Mouse (Mus musculus) heart, embryonic 16.5 days (tissue): ENCODE measurements around the gene Prkce. TPM values are rescaled to one million over a fixed set of nuclear protein-coding genes. Genes with fewer than 3 reads are reported as not detected.

Experiments used
- ATAC-seq: fragments of 200-750 bp; cut with Nextera tagmentation; replicated peaks from 2 replicates; pipeline ENCODE4 v1.8.0; 2017; ENCODE audit warnings: moderate number of reproducible peaks; ENCODE audit not compliant: insufficient read depth, low FRiP score; ENCODE audit errors: extremely low read depth
- H3K27ac ChIP-seq: fragments of 300-500 bp; sonication (generic); 2 replicates; pipeline ENCODE4 v1.5.1; 2014; ENCODE audit warnings: mild to moderate bottlenecking, low read length, control low read depth, moderate library complexity
- H3K27me3 ChIP-seq: fragments of 300-500 bp; sonication (generic); 2 replicates; pipeline ENCODE4 v1.6.1; 2014; ENCODE audit warnings: low read length, mixed read lengths; ENCODE audit not compliant: control insufficient read depth, insufficient read depth
- H3K36me3 ChIP-seq: fragments of 300-500 bp; sonication (generic); 2 replicates; pipeline ENCODE4 v1.6.1; 2014; ENCODE audit not compliant: control insufficient read depth, insufficient read depth
- H3K4me1 ChIP-seq: fragments of 300-500 bp; sonication (generic); 2 replicates; pipeline ENCODE4 v1.6.1; 2014; ENCODE audit warnings: low read length, mixed read lengths; ENCODE audit not compliant: control insufficient read depth, insufficient read depth
- H3K4me2 ChIP-seq: fragments of 300-500 bp; sonication (generic); 2 replicates; pipeline ENCODE4 v1.6.1; 2014; ENCODE audit warnings: low read depth, mild to moderate bottlenecking, control low read depth, low read length
- H3K4me3 ChIP-seq: fragments of 300-500 bp; sonication (generic); 2 replicates; pipeline ENCODE4 v1.5.1; 2014; ENCODE audit warnings: mild to moderate bottlenecking, control low read depth, low read length
- H3K9ac ChIP-seq: fragments of 300-500 bp; sonication (generic); 2 replicates; pipeline ENCODE4 v1.6.1; 2014; ENCODE audit warnings: low read length, control low read depth
- H3K9me3 ChIP-seq: fragments of 300-500 bp; sonication (generic); replicated peaks from 2 replicates; pipeline ENCODE4 v1.6.1; 2016; ENCODE audit warnings: low read length; ENCODE audit not compliant: control insufficient read depth
- WGBS: fragments of 180-500 bp; shearing (Covaris S2); extraction: QIAGEN DNeasy Blood & Tissue Kit; methylation state at CpG from one replicate; pipeline ENCODE4 v1.1.7; 2014; 5-methylcytosine and 5-hydroxymethylcytosine counted together
- polyA plus RNA-seq: library from polyadenylated mRNA; unstranded; fragments of >200 nt; fragmentation: Nextera tagmentation; extraction: Ambion mirVana; gene quantifications from 2 replicates; pipeline ENCODE4 v1.2.1, GENCODE M21; 2015

Prkce gene
- polyA plus RNA-seq, 1 experiment from 2014 or later = 6.0 TPM

DNA sequence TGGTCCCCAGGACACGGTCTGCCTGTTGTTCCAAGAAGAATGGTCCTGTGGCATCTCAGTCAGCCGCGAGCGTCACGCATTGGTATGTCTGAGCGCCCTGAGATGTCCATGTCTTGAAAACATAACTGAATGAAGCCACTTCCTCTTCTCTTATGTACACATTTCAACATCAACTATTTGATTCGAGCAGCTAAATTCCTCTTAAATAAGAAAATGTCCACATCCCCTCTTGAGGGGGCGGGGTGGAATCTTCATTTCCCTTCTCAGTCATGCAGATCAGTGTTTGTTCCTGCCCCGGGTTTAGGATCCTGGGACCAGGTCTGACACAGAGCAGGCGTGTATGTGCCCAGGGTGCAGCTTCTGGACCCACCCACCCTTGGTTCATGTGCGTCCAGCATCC is 211.0 kb downstream of the Prkce start:
- ATAC-seq = no peak
- Histone ChIP-seq H3K9ac (no peak overlapping the region), H3K9me3 (no peaks in the 10 kb centered on the region), H3K4me1 (peaks cover 24% of the 10 kb centered on the region), H3K4me3 (no peak overlapping the region), H3K36me3 (no peaks in the 10 kb centered on the region), H3K27me3 (no peaks in the 10 kb centered on the region), H3K27ac (no peak overlapping the region), H3K4me2 (no peak overlapping the region)
- WGBS = 84% methylated on average over 11 of the region's 11 CpGs

DNA sequence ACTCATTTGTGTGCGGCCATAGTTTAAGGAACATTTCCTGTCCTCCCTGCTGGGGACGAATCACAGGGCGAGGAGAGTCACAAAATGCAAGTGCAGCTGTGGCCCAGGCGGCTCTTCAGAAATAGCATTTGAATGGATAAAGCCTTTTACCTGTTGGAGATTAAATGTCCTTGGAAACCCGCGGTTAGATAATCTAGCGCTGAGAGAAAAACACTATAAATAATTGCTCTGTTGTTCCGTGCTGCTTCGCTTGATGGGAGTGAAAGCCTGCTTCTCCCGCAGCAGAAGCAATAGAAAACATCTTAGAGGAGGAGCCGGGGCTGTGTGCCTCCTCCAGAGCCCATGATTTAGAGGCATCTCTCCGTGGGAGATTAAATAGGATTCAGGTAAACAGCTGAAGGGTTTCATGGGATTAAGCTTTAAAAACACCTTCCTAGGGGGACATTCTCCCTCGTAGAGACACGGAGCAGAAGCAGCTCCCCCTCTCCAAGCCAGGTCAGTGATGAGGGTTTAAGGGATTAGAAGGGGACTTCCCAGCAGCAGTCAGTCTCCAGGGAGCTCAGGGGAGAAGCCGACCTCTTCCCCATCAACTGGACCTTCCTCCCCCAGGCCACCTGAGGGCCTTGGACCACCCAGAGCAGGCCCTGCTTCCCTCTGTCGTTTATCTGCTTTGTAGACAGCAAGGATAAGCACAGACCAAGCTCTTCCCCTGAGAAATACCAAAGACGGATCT is 212.0 kb downstream of the Prkce start:
- H3K9me3 ChIP-seq = no peaks in the 10 kb centered on the region
- no peaks in the 10 kb centered on the region for H3K27me3 ChIP-seq
- H3K36me3 ChIP-seq = no peaks in the 10 kb centered on the region
- H3K4me1 ChIP-seq = peaks cover 25% of the 10 kb centered on the region
- 0 out of 2 replicates have a peak overlapping the region, but pooled peaks have one; percentile 18 for H3K4me2 ChIP-seq
- WGBS = 30% methylated on average over 17 of the region's 17 CpGs
- 0 out of 2 replicates have a peak overlapping the region, but pooled peaks have one; percentile 6 for H3K9ac ChIP-seq
- no peak overlapping the region for H3K27ac ChIP-seq
- H3K4me3 ChIP-seq = no peak overlapping the region
- no peak for ATAC-seq

GRCm38 (mm10) chr17:86381464-86381863 is 213.9 kb downstream of the Prkce start:
- Histone ChIP-seq H3K4me1 (peaks cover 25% of the 10 kb centered on the region), H3K4me2 (no peak overlapping the region), H3K4me3 (no peak overlapping the region), H3K9ac (no peak overlapping the region), H3K27me3 (no peaks in the 10 kb centered on the region), H3K36me3 (no peaks in the 10 kb centered on the region), H3K9me3 (no peaks in the 10 kb centered on the region), H3K27ac (no peak overlapping the region)
- ATAC-seq = no peak
- WGBS = 85% methylated on average over 9 of the region's 9 CpGs

DNA sequence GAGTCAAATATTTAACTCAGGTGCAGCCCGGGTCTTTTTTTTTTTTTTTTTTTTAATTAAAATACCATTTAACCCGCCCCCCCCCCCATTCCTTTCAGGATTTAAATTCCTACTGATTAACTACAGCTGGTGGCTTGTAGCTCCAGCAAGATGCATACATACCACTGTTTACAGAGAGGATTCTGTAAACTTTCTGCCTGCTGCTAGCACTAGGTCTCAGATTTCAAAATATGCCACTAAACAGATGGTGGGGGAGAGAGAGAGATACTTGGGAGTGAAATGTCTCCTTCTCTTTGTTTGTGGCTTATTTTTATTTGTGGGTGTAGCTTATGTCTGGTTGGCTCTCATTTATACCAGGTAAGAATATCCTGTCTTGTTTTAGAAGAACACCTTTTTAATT is 215.3 kb downstream of the Prkce start:
- no peak overlapping the region for H3K4me2 ChIP-seq
- no peak overlapping the region for H3K27ac ChIP-seq
- WGBS = 28% methylated on average over 2 of the region's 2 CpGs
- no peak overlapping the region for H3K4me3 ChIP-seq
- H3K9ac ChIP-seq = no peak overlapping the region
- ATAC-seq = no peak
- H3K9me3 ChIP-seq = no peaks in the 10 kb centered on the region
- H3K36me3 ChIP-seq = no peaks in the 10 kb centered on the region
- H3K27me3 ChIP-seq = no peaks in the 10 kb centered on the region
- H3K4me1 ChIP-seq = peaks cover 25% of the 10 kb centered on the region

DNA sequence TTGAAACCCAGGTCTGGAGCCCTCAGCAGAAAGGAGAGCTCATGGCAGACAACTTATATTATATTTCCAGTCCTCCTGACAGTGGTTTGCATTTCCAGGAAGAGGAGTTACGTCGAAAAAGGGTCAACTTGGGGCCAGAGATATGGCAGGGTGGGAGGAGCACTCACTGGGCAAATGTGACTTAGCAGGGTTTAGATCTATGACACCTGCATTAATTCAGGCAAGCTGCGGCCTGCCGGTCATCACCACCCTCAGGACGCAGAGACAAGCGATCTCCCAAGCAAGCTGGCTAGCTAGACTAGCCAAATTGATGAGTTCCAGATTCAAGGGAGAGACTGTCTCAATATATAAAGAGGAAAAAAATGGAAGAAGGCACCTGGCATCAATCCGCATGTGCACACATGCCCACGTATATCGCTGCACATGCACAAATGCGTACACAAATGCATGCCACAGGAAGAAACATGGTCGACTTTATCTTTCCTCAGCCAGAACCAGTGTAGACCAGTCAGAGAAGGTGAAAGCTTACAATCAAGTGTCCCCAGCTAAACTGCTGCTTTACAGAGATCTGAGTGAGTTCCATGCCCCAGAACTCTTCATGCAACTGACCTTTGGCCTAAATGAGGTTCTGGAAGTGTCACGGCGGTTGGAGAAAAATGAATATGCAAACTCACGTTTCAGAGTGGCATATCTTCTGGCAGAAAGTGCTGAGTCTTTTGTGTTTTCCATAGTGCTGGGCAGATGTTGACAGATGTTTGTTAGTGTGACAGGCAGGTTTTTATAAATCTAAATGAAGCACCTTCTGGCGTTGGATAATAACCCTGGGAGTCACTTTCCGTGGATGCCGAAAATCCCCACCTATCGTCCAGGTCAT is 216.4 kb downstream of the Prkce start:
- no peak for ATAC-seq
- H3K9ac ChIP-seq = no peak overlapping the region
- H3K4me2 ChIP-seq = no peak overlapping the region
- no peaks in the 10 kb centered on the region for H3K27me3 ChIP-seq
- H3K27ac ChIP-seq = no peak overlapping the region
- H3K36me3 ChIP-seq = no peaks in the 10 kb centered on the region
- H3K4me3 ChIP-seq = no peak overlapping the region
- no peaks in the 10 kb centered on the region for H3K9me3 ChIP-seq
- 70% methylated on average over 18 of the region's 18 CpGs for WGBS
- H3K4me1 ChIP-seq = peaks cover 22% of the 10 kb centered on the region

DNA sequence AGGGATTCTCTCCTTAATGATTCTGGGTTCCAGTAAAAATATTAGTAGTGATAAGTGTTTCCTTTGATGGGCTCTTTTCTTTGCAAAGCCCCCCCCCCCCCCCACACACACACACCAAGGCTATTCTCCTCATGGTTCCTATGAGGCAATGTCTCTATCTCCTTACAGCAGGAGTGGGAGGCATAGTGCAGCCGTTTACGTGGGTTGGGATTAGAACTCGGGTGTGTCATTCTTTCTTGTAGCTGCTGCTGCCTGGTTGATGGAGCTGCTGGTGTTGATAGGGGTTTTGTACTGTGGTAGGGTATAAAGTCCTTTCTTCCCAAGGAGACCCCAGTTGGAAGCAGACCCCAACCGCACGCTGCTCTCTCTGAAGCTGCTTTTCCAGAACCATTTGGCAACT is 224.9 kb downstream of the Prkce start:
- WGBS = 84% methylated on average over 5 of the region's 5 CpGs
- Histone ChIP-seq H3K9ac (no peak overlapping the region), H3K4me3 (no peak overlapping the region), H3K4me2 (no peak overlapping the region), H3K27ac (no peak overlapping the region), H3K36me3 (no peaks in the 10 kb centered on the region), H3K27me3 (no peaks in the 10 kb centered on the region), H3K4me1 (peaks cover 2% of the 10 kb centered on the region), H3K9me3 (no peaks in the 10 kb centered on the region)
- no peak for ATAC-seq

DNA sequence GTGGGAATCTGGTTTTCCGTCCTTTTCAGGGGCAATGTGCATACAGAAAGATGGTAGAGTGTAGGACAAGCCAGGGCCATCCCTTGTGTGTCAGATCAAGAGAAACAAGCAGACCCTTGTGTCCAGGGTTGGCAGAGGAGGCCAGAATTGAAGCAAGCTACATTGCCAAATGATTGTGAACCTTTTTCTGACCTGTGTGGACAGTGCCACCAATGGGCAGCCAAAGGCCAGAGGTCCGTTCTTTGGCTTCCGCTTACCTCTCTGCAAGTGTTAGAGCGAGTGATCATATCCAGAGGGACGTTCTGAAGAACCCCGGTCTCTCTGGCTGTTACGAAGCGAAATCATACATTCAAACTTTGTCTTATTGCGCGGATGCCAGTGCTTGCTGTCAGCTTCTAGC is 225.6 kb downstream of the Prkce start:
- H3K4me1 ChIP-seq = peaks cover 9% of the 10 kb centered on the region
- no peaks in the 10 kb centered on the region for H3K27me3 ChIP-seq
- H3K27ac ChIP-seq = no peak overlapping the region
- no peak overlapping the region for H3K4me3 ChIP-seq
- H3K36me3 ChIP-seq = no peaks in the 10 kb centered on the region
- no peak overlapping the region for H3K4me2 ChIP-seq
- no peak for ATAC-seq
- H3K9me3 ChIP-seq = no peaks in the 10 kb centered on the region
- WGBS = 95% methylated on average over 10 of the region's 10 CpGs
- no peak overlapping the region for H3K9ac ChIP-seq

GRCm38 (mm10) chr17:86397097-86397496 is 229.5 kb downstream of the Prkce start:
- Histone ChIP-seq H3K9ac (no peak overlapping the region), H3K27me3 (no peaks in the 10 kb centered on the region), H3K27ac (no peak overlapping the region), H3K4me1 (peaks cover 23% of the 10 kb centered on the region), H3K4me2 (no peak overlapping the region), H3K9me3 (no peaks in the 10 kb centered on the region), H3K4me3 (no peak overlapping the region), H3K36me3 (no peaks in the 10 kb centered on the region)
- ATAC-seq = no peak

GRCm38 (mm10) chr17:86397647-86398046 is 230.1 kb downstream of the Prkce start:
- no peak overlapping the region for H3K9ac ChIP-seq
- peak; percentile 34; the same call in 1 of the 2 replicates for ATAC-seq
- peaks cover 23% of the 10 kb centered on the region for H3K4me1 ChIP-seq
- H3K4me3 ChIP-seq = no peak overlapping the region
- H3K27me3 ChIP-seq = no peaks in the 10 kb centered on the region
- H3K9me3 ChIP-seq = no peaks in the 10 kb centered on the region
- no peaks in the 10 kb centered on the region for H3K36me3 ChIP-seq
- H3K27ac ChIP-seq = peak overlapping the region; percentile 45
- no peak overlapping the region for H3K4me2 ChIP-seq
- 38% methylated on average over 5 of the region's 5 CpGs for whole genome bisulfite sequencing
